Mouse (Mus musculus): ENCODE data around the gene Rhot2. TPM values are rescaled to one million over a fixed set of nuclear protein-coding genes. Genes with fewer than 3 reads are reported as not detected.
A peak's percentile ranks its signal among the peaks of the same experiment; 100 is the strongest.

The Rhot2 gene
- total RNA-seq, 2 experiments from 2014 or later, result 68.8 to 74.7 TPM

Small RNAs within 50 kb of the gene (microRNA-seq; reads per million reads assigned to microRNA genes)
- 2.9 reads per million, percentile 2 among the genes with 10 or more reads in this experiment for gene Mir3082

Other genes with a start within 250 kb of the Rhot2 start
- gene Gng13, start 127.7 kb downstream of the Rhot2 start, total RNA-seq (2021), result 10 to 100 TPM; 86.1 to 88.9 TPM
- 1 to 10 TPM; 3.0 to 4.8 TPM for gene Chtf18, start 117.4 kb downstream of the Rhot2 start, total RNA-seq (2021)
- gene Rpusd1, start 117.2 kb downstream of the Rhot2 start, total RNA-seq (2021), result 10 to 100 TPM; 31.9 to 32.4 TPM
- not detected for gene Mslnl, start 108.8 kb downstream of the Rhot2 start, total RNA-seq (2021)
- gene Msln, start 90.5 kb downstream of the Rhot2 start, total RNA-seq (2021), result 1 to 10 TPM; 4.0 to 5.4 TPM
- gene Narfl, start 71.1 kb downstream of the Rhot2 start, total RNA-seq (2021), result 10 to 100 TPM; 26.2 to 26.3 TPM
- gene Haghl, start 59.2 kb downstream of the Rhot2 start, total RNA-seq (2021), result 100 to 1,000 TPM; 132 to 133 TPM
- under 1 TPM in 1 of 2 experiments, not detected in 1; 0.16 TPM for gene Ccdc78, start 58.3 kb downstream of the Rhot2 start, total RNA-seq (2021)
- gene Fam173a, start 52.0 kb downstream of the Rhot2 start, total RNA-seq (2021), result 10 to 100 TPM; 74.3 to 74.9 TPM
- 1 to 10 TPM; 1.7 to 2.3 TPM for gene AC134908.4, start 49.2 kb downstream of the Rhot2 start, total RNA-seq (2021)
- gene Metrn, start 47.7 kb downstream of the Rhot2 start, total RNA-seq (2021), result 10 to 100 TPM; 59.8 to 61.1 TPM
- 100 to 1,000 TPM; 306 to 311 TPM for gene Fbxl16, start 35.8 kb downstream of the Rhot2 start, total RNA-seq (2021)
- gene Wdr24, start 21.2 kb downstream of the Rhot2 start, total RNA-seq (2021), result 10 to 100 TPM; 20.4 to 24.6 TPM
- gene Jmjd8, start 16.0 kb downstream of the Rhot2 start, total RNA-seq (2021), result 10 to 100 TPM; 59.9 to 61.5 TPM
- 100 to 1,000 TPM; 168 to 171 TPM for gene Stub1, start 11.4 kb downstream of the Rhot2 start, total RNA-seq (2021)
- 10 to 100 TPM; 84.5 to 94.2 TPM for gene Rhbdl1, start 7.6 kb downstream of the Rhot2 start, total RNA-seq (2021)
- 10 to 100 TPM; 28.7 to 29.9 TPM for gene Gm20683, start 3.1 kb downstream of the Rhot2 start, total RNA-seq (2021)
- 10 to 100 TPM; 34.0 to 35.6 TPM for gene Wdr90, start 16.6 kb upstream of the Rhot2 start, total RNA-seq (2021)
- 10 to 100 TPM; 27.7 to 31.4 TPM for gene Mcrip2, start 23.9 kb upstream of the Rhot2 start, total RNA-seq (2021)
- gene Mettl26, start 30.2 kb upstream of the Rhot2 start, total RNA-seq (2021), result 10 to 100 TPM; 34.8 to 36.0 TPM
- gene Wfikkn1, start 36.0 kb upstream of the Rhot2 start, total RNA-seq (2021), result 1 to 10 TPM in 1 of 2 experiments, under 1 TPM in 1; 0.63 to 1.4 TPM
- gene Rab40c, start 74.9 kb upstream of the Rhot2 start, total RNA-seq (2021), result 10 to 100 TPM; 46.2 to 53.4 TPM
- 100 to 1,000 TPM; 123 to 126 TPM for gene Pigq, start 100.1 kb upstream of the Rhot2 start, total RNA-seq (2021)
- not detected for gene Nhlrc4, start 100.1 kb upstream of the Rhot2 start, total RNA-seq (2021)
- not detected for gene A930017K11Rik, start 107.7 kb upstream of the Rhot2 start, total RNA-seq (2021)
- gene Capn15, start 140.9 kb upstream of the Rhot2 start, total RNA-seq (2021), result 10 to 100 TPM; 41.5 to 42.5 TPM
- gene Rab11fip3, start 224.7 kb upstream of the Rhot2 start, total RNA-seq (2021), result 10 to 100 TPM; 67.5 to 73.8 TPM
- 10 to 100 TPM; 25.2 to 27.2 TPM for gene Decr2, start 245.5 kb upstream of the Rhot2 start, total RNA-seq (2021)

Measured in left cerebral cortex, postnatal 10 days (tissue).